Mouse (Mus musculus) ES-CJ7 (cell line): Measurements from ENCODE around the gene Ptpn5.

Source experiments
- DNase-seq: peaks from one replicate; pipeline ENCODE4 v3.0.0; 2011; ENCODE audit warnings: low read depth, low spot score

The Ptpn5 gene

GRCm38 (mm10) chr7:47059339-47059738, 74.1 kb downstream of the Ptpn5 start:
- DNase-seq: no peak

GRCm38 (mm10) chr7:47056273-47056672, 77.2 kb downstream of the Ptpn5 start:
- DNase-seq: no peak

- no peak for DNase-seq
These were observed 77.7 kb downstream of the Ptpn5 start for GRCm38 (mm10) chr7:47055744-47056143.

- no peak for DNase-seq
These were observed 78.8 kb downstream of the Ptpn5 start for GRCm38 (mm10) chr7:47054666-47055065.

- no peak for DNase-seq
These were observed 80.2 kb downstream of the Ptpn5 start for GRCm38 (mm10) chr7:47053287-47053686.

- no peak for DNase-seq
These were observed 81.2 kb downstream of the Ptpn5 start for GRCm38 (mm10) chr7:47052276-47052675.

- no peak for DNase-seq
These were observed 81.9 kb downstream of the Ptpn5 start for GRCm38 (mm10) chr7:47051404-47052151.

- DNase-seq: peak; percentile 26
These were observed 82.7 kb downstream of the Ptpn5 start for GRCm38 (mm10) chr7:47050766-47051165.

GRCm38 (mm10) chr7:47050366-47050765, 83.1 kb downstream of the Ptpn5 start, which contains the start of gene Tmem86a:
Tmem86a (plus strand) TSS chr7:47050601.
- peak; percentile 94 for DNase-seq

GRCm38 (mm10) chr7:47042823-47043490, 90.5 kb downstream of the Ptpn5 start:
- DNase-seq: no peak

GRCm38 (mm10) chr7:47042121-47042520, 91.4 kb downstream of the Ptpn5 start:
- DNase-seq: no peak

- no peak for DNase-seq
These were observed 91.8 kb downstream of the Ptpn5 start for GRCm38 (mm10) chr7:47041706-47042105.

GRCm38 (mm10) chr7:47035426-47035825, 98.1 kb downstream of the Ptpn5 start:
- no peak for DNase-seq

GRCm38 (mm10) chr7:47034785-47035384, 98.6 kb downstream of the Ptpn5 start:
- DNase-seq: no peak

GRCm38 (mm10) chr7:47031371-47031770, 102.1 kb downstream of the Ptpn5 start:
- no peak for DNase-seq

GRCm38 (mm10) chr7:47030517-47031193, 102.8 kb downstream of the Ptpn5 start:
- DNase-seq: no peak
